Mouse (Mus musculus): ENCODE measurements around the gene Plau. TPM values are rescaled to one million over a fixed set of nuclear protein-coding genes. Genes with fewer than 3 reads are reported as not detected.

Plau gene
- total RNA-seq, 2 experiments from 2014 or later, result 1.6 TPM; not detected in 1

GRCm38 (mm10) chr14:20804964-20805672, 31.3 kb upstream of the Plau start:
- ATAC-seq (replicated peaks; ENCODE audit: low FRiP score, poor library complexity, severe bottlenecking), result no peak

GRCm38 (mm10) chr14:20806116-20806840, 30.2 kb upstream of the Plau start:
- ATAC-seq (replicated peaks; ENCODE audit: low FRiP score, poor library complexity, severe bottlenecking), result no peak; the same call in 1 of the 2 replicates

GRCm38 (mm10) chr14:20809349-20809748, 27.1 kb upstream of the Plau start:
- ATAC-seq (replicated peaks; ENCODE audit: low FRiP score, poor library complexity, severe bottlenecking), result no peak

- no peak for ATAC-seq (replicated peaks; ENCODE audit: low FRiP score, poor library complexity, severe bottlenecking)
These were observed 26.6 kb upstream of the Plau start for GRCm38 (mm10) chr14:20809820-20810219.

GRCm38 (mm10) chr14:20811236-20811635, 25.2 kb upstream of the Plau start:
- ATAC-seq (replicated peaks; ENCODE audit: low FRiP score, poor library complexity, severe bottlenecking), result no peak

GRCm38 (mm10) chr14:20811779-20812406, 24.6 kb upstream of the Plau start:
- ATAC-seq (replicated peaks; ENCODE audit: low FRiP score, poor library complexity, severe bottlenecking), result no peak

- ATAC-seq (replicated peaks; ENCODE audit: low FRiP score, poor library complexity, severe bottlenecking), result no peak
These were observed 21.0 kb upstream of the Plau start for GRCm38 (mm10) chr14:20815448-20815847.

- no peak for ATAC-seq (replicated peaks; ENCODE audit: low FRiP score, poor library complexity, severe bottlenecking)
These were observed 11.9 kb upstream of the Plau start for GRCm38 (mm10) chr14:20824517-20824916.

- no peak for ATAC-seq (replicated peaks; ENCODE audit: low FRiP score, poor library complexity, severe bottlenecking)
These were observed 10.9 kb upstream of the Plau start for GRCm38 (mm10) chr14:20825516-20825915.

GRCm38 (mm10) chr14:20827061-20827460, 9.4 kb upstream of the Plau start:
- no peak for ATAC-seq (replicated peaks; ENCODE audit: low FRiP score, poor library complexity, severe bottlenecking)

- ATAC-seq (replicated peaks; ENCODE audit: low FRiP score, poor library complexity, severe bottlenecking), result no peak
These were observed 9.0 kb upstream of the Plau start for GRCm38 (mm10) chr14:20827491-20827890.

- ATAC-seq (replicated peaks; ENCODE audit: low FRiP score, poor library complexity, severe bottlenecking), result no peak
These were observed 7.9 kb upstream of the Plau start for GRCm38 (mm10) chr14:20828524-20828923.

- no peak for ATAC-seq (replicated peaks; ENCODE audit: low FRiP score, poor library complexity, severe bottlenecking)
These were observed 6.7 kb upstream of the Plau start for GRCm38 (mm10) chr14:20829523-20830366.

GRCm38 (mm10) chr14:20831141-20831910, 5.1 kb upstream of the Plau start:
- no peak for ATAC-seq (replicated peaks; ENCODE audit: low FRiP score, poor library complexity, severe bottlenecking)

- no peak for ATAC-seq (replicated peaks; ENCODE audit: low FRiP score, poor library complexity, severe bottlenecking)
These were observed 4.5 kb upstream of the Plau start for GRCm38 (mm10) chr14:20831915-20832314.

GRCm38 (mm10) chr14:20833525-20833924, 2.9 kb upstream of the Plau start:
- ATAC-seq (replicated peaks; ENCODE audit: low FRiP score, poor library complexity, severe bottlenecking), result no peak

GRCm38 (mm10) chr14:20834136-20834535, 2.3 kb upstream of the Plau start:
- no peak for ATAC-seq (replicated peaks; ENCODE audit: low FRiP score, poor library complexity, severe bottlenecking)

GRCm38 (mm10) chr14:20836905-20837376, 481 bp downstream of the Plau start:
- no peak for ATAC-seq (replicated peaks; ENCODE audit: low FRiP score, poor library complexity, severe bottlenecking)

- no peak for ATAC-seq (replicated peaks; ENCODE audit: low FRiP score, poor library complexity, severe bottlenecking)
These were observed 1.2 kb downstream of the Plau start for GRCm38 (mm10) chr14:20837681-20838080.
